Mouse (Mus musculus) limb, embryonic 14.5 days (tissue): Measurements from ENCODE around the gene Glis2. TPM values are rescaled to one million over a fixed set of nuclear protein-coding genes. Genes with fewer than 3 reads are reported as not detected.

Experiments
- ATAC-seq: fragments of 200-750 bp; cut with Nextera tagmentation; 2 replicates; pipeline ENCODE4 v1.8.0; 2017; ENCODE audit warnings: low read depth, moderate number of reproducible peaks, moderate TSS enrichment; ENCODE audit not compliant: low FRiP score
- DNase-seq: peaks from one replicate; pipeline ENCODE4 v3.0.0-alpha.2; 2015; ENCODE audit warnings: low spot score
- H3K27ac ChIP-seq: fragments of 300-500 bp; sonication (generic); replicated peaks from 2 replicates; pipeline ENCODE4 v1.5.1; 2014; ENCODE audit warnings: low read depth, mild to moderate bottlenecking, low read length, moderate library complexity, mixed read lengths
- H3K27me3 ChIP-seq: fragments of 300-500 bp; sonication (generic); 2 replicates; pipeline ENCODE4 v1.6.1; 2014; ENCODE audit warnings: low read length, mixed read lengths; ENCODE audit not compliant: control insufficient read depth, insufficient read depth
- H3K36me3 ChIP-seq: fragments of 300-500 bp; sonication (generic); 2 replicates; pipeline ENCODE4 v1.6.1; 2014; ENCODE audit warnings: mild to moderate bottlenecking, low read length, moderate library complexity, mixed read lengths; ENCODE audit not compliant: control insufficient read depth, insufficient read depth
- H3K4me1 ChIP-seq: fragments of 300-500 bp; sonication (generic); 2 replicates; pipeline ENCODE4 v1.6.1; 2014; ENCODE audit warnings: antibody characterized with exemption, low read length, mixed read lengths; ENCODE audit not compliant: control insufficient read depth, insufficient read depth
- H3K4me2 ChIP-seq: fragments of 300-500 bp; sonication (generic); replicated peaks from 2 replicates; pipeline ENCODE4 v1.6.1; 2014; ENCODE audit warnings: low read depth, mild to moderate bottlenecking, low read length, moderate library complexity; ENCODE audit not compliant: severe bottlenecking
- H3K4me3 ChIP-seq: fragments of 300-500 bp; sonication (generic); replicated peaks from 2 replicates; pipeline ENCODE4 v1.5.1; 2014; ENCODE audit warnings: low read length
- H3K9ac ChIP-seq: fragments of 300-500 bp; sonication (generic); 2 replicates; pipeline ENCODE4 v1.6.1; 2014; ENCODE audit warnings: mild to moderate bottlenecking, low read depth, low read length, moderate library complexity; ENCODE audit not compliant: severe bottlenecking
- H3K9me3 ChIP-seq: fragments of 300-500 bp; sonication (generic); 2 replicates; pipeline ENCODE4 v1.6.1; 2016; ENCODE audit warnings: low read length; ENCODE audit not compliant: control insufficient read depth
- POLR2A ChIP-seq: fragments of 200-500 bp; IDR thresholded peaks from 2 replicates; pipeline ENCODE4 v1.8.0; 2012; ENCODE audit warnings: inconsistent platforms, mild to moderate bottlenecking, moderate library complexity, borderline replicate concordance; ENCODE audit not compliant: insufficient read depth, insufficient read length; ENCODE audit errors: extremely low read depth
- WGBS: fragments of 180-500 bp; shearing (Covaris S2); extraction: QIAGEN DNeasy Blood & Tissue Kit; methylation state at CpG from one replicate; pipeline ENCODE4 v1.1.7; 2014; 5-methylcytosine and 5-hydroxymethylcytosine counted together
- polyA plus RNA-seq, 2 experiments: library from polyadenylated mRNA; depleted of rRNA in 1 of 2; stranded (reverse) in 1 of 2; unstranded in 1 of 2; fragments of >200 nt; fragmentation: Nextera tagmentation in 1 of 2; extraction: Ambion mirVana in 1 of 2; gene quantifications; 2 replicates each; pipeline versions ENCODE4 v1.2.1 to v1.2.3; 2012 to 2014

The Glis2 gene
- polyA plus RNA-seq, 2 experiments, result 45.9 to 83.8 TPM

DNA sequence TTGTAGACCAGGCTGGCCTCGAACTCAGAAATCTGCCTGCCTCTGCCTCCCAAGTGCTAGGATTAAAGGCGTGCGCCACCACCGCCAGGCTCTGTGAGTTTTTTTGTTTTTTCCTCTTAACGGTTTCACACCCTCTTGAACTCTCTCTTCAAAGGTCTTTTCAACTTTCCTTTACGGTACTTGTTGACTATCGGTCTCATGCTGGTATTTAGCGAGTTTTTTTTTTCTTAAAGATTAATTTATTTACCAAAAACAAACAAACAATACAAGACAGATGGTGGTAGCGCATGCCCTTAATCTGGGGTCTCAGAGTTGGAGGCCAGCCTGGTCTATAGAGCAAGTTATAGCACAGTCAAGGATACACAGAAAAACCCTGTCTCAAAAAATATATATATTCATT lies 4.3 kb upstream of the Glis2 start:
- no peak for ATAC-seq
- 95% methylated on average over 9 of the region's 9 CpGs for WGBS
- H3K27me3 ChIP-seq, result no peaks in the 10 kb centered on the region

GRCm38 (mm10) chr16:4592909-4593875 lies 1.3 kb upstream of the Glis2 start:
- Histone ChIP-seq H3K9me3 (no peaks in the 10 kb centered on the region), H3K4me2 (peak overlapping the region; percentile 95), H3K36me3 (peaks cover 20% of the 10 kb centered on the region), H3K4me3 (peak overlapping the region; percentile 90), H3K27ac (peak overlapping the region; percentile 91), H3K27me3 (no peaks in the 10 kb centered on the region), H3K9ac (peak overlapping the region; percentile 96), H3K4me1 (peaks cover 40% of the 10 kb centered on the region)
- TF ChIP-seq POLR2A, result no peak
- WGBS, result 13% methylated on average over 32 of the region's 32 CpGs
- DNase-seq (peak; percentile 85), ATAC-seq (no peak)

More for the DNA sequence above, 4.3 kb upstream of the Glis2 start:
- DNase-seq, result no peak
- Histone ChIP-seq H3K9me3 (no peaks in the 10 kb centered on the region), H3K27ac (no peak overlapping the region), H3K9ac (no peak overlapping the region), H3K4me1 (peaks cover 33% of the 10 kb centered on the region), H3K36me3 (peaks cover 18% of the 10 kb centered on the region), H3K4me2 (no peak overlapping the region), H3K4me3 (no peak overlapping the region)
- no peak for TF ChIP-seq POLR2A

DNA sequence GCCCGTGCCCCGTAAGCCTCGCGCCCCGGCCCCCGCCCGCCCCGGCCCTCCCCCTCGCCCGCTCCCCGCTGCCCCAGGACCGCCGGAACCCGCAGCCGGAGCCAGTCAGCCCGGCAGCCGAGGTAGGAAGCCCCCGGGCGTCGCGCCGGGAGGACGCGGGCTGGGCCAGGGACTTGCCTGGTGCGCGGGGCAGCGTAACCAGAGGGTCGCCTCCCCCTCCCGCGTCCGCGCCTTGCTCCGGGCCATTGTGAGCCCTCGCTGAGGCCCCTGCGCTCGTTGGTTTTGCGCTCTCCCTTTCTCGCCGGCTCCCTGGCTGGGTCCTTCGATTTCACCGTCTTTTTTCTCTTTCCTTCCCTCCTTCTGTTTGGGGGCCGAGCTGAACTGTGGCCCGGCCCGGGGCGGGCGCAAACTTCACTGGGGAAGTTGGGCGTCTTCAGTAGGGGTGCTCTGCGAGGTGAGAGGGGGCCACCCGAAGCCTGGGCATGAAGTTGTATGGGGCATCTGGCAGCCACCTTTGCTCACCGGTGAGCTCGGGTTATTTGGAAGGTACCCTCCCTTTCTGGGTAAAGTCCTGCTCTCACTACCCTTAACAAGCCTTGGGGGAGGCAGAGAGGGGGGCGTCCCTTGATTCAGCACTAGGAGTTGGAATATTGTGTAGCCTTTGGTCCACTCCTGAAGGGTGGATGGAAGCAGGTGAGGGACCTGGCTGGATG lies 457 bp downstream of the Glis2 start:
- peak overlapping the region; percentile 95 for H3K4me2 ChIP-seq
- ATAC-seq (peak; percentile 28), DNase-seq (no peak)
- H3K4me3 ChIP-seq, result peak overlapping the region; percentile 90
- no peaks in the 10 kb centered on the region for H3K27me3 ChIP-seq
- TF ChIP-seq POLR2A, result no peak
- peaks cover 13% of the 10 kb centered on the region for H3K36me3 ChIP-seq
- H3K4me1 ChIP-seq, result peaks cover 57% of the 10 kb centered on the region
- peak overlapping the region; percentile 91 for H3K27ac ChIP-seq
- WGBS, result under 1% methylated on average over 24 of the region's 52 CpGs
- no peaks in the 10 kb centered on the region for H3K9me3 ChIP-seq
- peak overlapping the region; percentile 96 for H3K9ac ChIP-seq

- no peaks in the 10 kb centered on the region for H3K27me3 ChIP-seq
- ATAC-seq, result no peak
- 0% methylated on average over 5 of the region's 5 CpGs for WGBS
- no peak for DNase-seq
- H3K27ac ChIP-seq, result peak overlapping the region; percentile 91
- no peak for TF ChIP-seq POLR2A
- H3K4me3 ChIP-seq, result peak overlapping the region; percentile 90
- peak overlapping the region; percentile 96 for H3K9ac ChIP-seq
- peaks cover 9% of the 10 kb centered on the region for H3K36me3 ChIP-seq
- peaks cover 59% of the 10 kb centered on the region for H3K4me1 ChIP-seq
- peak overlapping the region; percentile 95 for H3K4me2 ChIP-seq
- no peaks in the 10 kb centered on the region for H3K9me3 ChIP-seq
Measured at GRCm38 (mm10) chr16:4595527-4595963, 1.0 kb downstream of the Glis2 start.

DNA sequence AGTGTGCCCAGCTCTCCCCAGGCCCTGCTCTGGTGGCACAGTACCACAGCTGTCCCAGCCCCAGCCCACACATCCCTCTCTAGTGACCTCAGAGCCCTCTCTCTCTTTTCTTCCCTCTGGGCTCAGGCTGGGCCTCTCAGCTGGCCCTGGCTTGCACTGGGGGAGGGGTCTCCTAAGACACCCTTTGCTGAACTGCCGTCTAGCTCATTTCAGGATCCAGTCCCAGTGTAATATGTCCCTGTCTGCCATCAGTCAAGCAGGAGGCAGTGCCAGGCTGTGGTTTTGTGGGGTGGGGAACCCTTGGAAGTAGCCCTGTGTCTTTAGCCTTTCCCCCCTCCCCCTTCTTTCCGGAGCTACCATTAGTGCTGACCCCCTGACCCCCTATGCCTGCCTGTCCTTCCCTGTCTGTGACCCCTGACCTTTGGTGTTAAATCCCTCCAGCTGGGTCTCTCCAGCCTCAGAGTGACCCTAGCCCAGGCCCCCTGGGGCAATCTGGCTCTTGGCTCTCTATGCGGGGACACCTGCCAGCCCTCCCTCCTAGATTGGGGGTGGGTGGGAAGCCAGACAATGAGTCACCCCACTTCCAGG lies 1.7 kb downstream of the Glis2 start:
- 3% methylated on average over 3 of the region's 3 CpGs for WGBS
- Histone ChIP-seq H3K27me3 (no peaks in the 10 kb centered on the region), H3K4me3 (peak overlapping the region; percentile 90), H3K4me1 (peaks cover 59% of the 10 kb centered on the region), H3K4me2 (peak overlapping the region; percentile 95), H3K9me3 (no peaks in the 10 kb centered on the region), H3K9ac (peak overlapping the region; percentile 96), H3K36me3 (0 out of 2 replicates have a peak, but pooled peaks cover 5% of the 10 kb centered on the region), H3K27ac (peak overlapping the region; percentile 9; the same call in 1 of the 2 replicates)
- DNase-seq (no peak), ATAC-seq (no peak)
- TF ChIP-seq POLR2A, result no peak
